Mouse (Mus musculus): Measurements from ENCODE around the gene Itga8.
A peak's percentile ranks its signal among the peaks of the same experiment; 100 is the strongest.

Gene Itga8

GRCm38 (mm10) chr2:12293458-12293857 is 8.3 kb downstream of the Itga8 start:
- peak; percentile 24 to 44 for DNase-seq

DNA sequence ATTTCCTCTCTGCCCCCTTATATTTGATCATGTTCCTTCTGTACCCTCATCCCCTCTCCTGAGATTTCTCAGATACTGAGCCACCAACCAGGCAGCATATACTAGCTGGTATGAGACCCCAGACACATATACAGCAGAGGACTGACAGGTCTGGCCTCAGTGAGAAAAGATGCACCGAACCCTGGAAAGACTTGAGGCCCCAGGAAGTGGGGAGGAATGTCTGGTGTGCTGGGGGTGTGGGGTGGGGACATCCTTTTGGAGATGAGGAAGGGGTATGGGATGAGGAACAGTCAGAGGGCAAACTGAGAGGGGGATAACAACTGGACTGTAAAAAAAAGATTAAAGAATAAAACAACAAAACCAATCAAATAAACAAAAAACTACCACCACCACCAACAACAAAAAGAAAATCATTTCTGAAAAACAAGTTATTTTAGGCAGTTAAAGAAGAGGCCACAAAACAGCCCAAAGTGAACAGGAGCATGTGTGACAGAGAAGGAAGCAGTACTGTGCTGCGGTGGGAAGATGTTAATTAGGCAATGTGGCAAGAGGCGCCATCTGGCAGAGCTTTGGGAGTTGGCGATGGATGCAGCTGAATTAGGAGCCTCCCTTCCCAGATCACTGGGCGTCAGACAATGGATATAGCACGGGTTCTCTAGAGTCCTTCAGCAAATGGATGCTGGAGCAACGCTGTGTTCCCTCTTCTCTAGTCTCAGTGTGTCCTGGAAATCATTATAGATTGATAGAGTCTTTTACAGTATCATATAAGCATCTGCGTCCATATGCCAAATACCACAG is 9.5 kb downstream of the Itga8 start:
- DNase-seq: peak in 1 of 2 experiments; percentile 12

DNA sequence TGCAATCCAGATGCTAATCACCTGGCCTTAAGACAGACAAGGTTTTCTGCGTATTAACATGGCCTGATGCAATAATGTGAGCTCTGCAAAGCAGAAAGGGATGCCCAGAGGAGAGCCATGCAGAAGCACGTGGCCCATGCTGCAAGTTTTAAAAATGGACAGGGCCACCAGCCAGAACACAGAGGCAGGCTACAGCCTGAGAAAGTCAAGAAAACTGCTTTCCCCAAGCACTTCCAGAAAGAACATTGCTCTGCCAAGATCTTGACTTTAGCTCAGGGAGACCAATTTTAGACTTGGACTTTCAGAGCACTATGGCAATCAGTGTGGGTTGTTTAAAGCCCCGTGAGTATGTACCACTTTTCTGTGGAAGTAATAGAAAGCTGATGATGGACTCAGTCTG is 11.5 kb downstream of the Itga8 start:
- DNase-seq: no peak

GRCm38 (mm10) chr2:12287831-12288230 is 13.9 kb downstream of the Itga8 start:
- no peak for DNase-seq

DNA sequence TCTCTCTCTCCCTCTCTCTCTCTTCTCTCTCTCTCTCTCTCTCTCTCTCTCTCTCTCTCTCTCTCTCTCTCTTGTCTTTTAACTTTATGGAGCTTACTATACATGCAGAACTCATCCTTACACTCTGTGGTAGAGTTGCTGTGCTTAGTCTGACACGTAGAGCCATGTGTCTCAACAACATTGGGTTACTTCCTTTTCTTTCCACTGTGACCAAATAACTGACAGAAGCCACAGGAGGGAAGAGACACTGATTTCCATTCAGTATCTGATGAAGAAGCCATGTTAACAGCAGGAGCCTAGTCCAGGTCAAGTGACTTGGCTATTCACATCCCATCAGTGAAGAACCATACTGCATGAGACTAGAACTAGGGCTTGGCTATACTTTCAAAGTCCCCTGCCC is 21.1 kb downstream of the Itga8 start:
- DNase-seq: no peak

DNA sequence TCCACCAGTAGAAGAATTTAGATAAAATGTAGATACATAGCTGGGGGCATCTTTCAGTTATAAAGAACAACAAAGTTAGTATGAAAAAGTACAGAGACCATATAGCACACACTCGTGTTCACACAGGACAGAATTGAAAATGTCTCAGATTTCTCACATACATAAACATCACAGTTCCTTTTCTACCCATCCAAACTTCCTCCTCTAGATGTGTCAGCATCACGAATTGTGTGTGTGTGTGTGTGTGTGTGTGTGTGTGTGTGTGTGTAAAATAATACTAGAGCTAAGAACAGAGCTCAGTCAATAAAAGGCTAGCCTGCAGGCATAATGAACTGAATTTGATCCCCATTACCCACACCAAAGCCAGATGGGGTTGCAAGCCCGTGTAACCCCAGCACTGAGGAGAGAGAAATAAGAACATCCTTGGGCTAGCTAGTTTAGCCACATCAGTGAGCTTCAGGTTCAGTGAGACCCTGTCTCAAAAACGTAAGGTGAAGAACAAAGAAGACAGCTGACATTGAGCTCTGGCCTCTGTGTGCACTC is 22.6 kb downstream of the Itga8 start:
- DNase-seq: no peak

DNA sequence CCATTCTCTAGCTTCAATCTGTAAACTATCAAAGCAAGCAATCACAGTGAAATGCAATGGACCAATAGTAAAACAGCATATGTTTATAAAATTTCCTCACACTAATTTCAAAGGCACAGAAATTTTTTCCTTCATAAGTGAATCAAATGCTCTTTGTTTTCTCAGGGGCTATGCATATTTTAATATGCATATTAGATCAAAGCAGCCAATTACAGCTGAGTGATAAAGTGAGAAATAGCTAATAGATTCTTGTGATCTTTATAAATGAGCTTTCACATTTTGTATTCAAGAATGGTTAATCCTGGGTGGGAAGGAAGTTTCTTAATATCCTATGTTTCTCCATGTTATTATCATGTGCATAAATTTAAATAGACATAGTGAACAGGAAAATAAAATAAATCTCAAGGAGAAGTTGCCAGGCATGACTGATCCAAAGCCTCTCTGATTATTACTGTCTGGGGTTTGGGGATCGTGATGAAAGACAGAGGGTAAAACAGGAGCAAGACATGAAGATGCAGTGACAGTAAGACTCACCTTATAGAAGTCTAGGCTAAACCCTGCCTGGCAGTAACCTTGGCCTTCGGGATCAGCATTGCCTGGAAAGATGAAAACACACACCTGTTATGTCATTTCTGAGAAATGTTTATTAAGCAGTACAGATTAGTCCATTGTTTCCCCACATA is 44.9 kb downstream of the Itga8 start:
- no peak for DNase-seq

DNA sequence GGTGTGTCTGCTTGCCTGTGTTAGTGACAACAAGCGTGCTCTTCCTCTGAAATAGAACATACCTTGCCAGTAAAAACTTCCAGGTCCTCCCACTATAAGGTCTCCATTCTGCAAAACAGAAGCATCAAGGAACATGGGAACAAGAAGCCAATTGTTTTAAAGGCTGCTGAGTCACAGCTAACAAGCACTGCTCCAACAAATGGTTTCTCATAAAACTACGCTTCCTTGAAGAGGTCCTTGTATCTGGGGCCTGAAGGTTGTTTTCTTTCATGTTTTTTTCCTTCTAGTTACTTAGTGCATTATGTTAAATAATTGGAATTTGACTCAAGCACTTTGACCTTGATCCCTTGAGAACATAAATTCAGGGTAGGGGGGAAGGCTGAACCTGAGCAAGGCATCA is 45.8 kb downstream of the Itga8 start:
- DNase-seq: no peak

GRCm38 (mm10) chr2:12235345-12235744 is 66.4 kb downstream of the Itga8 start:
- DNase-seq: no peak

DNA sequence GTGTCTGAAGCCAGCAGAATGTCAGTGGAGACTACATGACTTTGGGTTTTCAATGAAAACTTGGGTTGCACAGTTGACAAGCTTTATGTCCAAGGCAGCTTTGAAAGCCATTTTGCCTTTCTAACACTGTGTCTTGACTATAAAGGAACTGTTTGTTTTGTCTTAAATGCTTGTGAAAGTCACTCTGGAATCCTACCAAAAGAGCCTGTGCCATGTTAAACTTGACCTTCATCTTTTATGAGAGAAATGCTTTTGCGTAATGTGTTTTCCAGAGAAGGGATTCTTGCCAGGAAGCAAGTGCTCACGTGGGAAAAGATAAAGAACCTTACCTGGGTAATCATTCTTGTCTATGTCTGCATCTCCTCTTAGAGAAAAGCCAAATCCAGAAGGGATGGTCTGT is 72.0 kb downstream of the Itga8 start:
- DNase-seq: no peak

- DNase-seq: no peak
These were observed 73.4 kb downstream of the Itga8 start for GRCm38 (mm10) chr2:12228335-12228734.

DNA sequence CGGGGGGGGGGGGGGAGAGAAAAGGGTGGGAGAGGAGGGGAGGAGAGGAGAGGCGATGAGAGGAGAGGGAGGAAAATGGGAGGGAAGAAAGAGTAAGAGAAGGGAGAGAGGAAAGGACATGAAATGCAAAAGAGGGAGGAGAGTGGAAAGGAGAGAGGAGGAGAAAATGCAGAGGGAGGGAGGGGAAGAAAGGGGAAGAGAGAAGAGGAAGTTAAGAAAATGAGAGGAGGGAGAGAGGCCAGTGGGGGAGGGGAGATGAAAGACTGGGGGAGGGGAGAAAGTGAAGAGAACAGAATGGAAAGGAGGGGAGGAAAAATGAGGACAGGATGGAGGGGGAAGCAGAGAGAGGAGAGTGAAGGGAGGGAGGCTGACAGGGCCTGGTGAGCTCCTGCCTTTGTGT is 74.5 kb downstream of the Itga8 start:
- no peak for DNase-seq

- DNase-seq: no peak
These were observed 75.4 kb downstream of the Itga8 start for GRCm38 (mm10) chr2:12226367-12226766.

DNA sequence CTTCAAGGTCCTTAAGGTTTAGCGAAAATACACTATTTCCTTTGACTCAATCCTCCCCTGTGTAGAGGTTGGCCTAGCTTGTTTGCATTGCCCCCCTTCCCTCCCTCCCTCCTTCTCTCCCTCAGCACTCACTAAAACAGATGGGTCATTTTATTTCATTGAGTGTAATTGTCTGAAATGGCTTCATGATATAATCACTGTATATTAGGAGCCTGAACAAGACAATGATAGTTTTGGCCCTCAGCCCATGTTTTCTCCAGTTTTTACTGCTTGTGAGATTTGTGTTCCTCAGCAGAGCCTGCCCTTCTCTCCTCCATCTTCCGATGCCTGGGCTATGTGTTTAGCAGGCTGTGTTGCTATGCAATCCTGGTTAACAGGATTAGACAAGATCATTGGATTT is 80.1 kb downstream of the Itga8 start:
- DNase-seq: peak; percentile 52 to 66

GRCm38 (mm10) chr2:12213464-12213790 is 88.3 kb downstream of the Itga8 start:
- DNase-seq: no peak

DNA sequence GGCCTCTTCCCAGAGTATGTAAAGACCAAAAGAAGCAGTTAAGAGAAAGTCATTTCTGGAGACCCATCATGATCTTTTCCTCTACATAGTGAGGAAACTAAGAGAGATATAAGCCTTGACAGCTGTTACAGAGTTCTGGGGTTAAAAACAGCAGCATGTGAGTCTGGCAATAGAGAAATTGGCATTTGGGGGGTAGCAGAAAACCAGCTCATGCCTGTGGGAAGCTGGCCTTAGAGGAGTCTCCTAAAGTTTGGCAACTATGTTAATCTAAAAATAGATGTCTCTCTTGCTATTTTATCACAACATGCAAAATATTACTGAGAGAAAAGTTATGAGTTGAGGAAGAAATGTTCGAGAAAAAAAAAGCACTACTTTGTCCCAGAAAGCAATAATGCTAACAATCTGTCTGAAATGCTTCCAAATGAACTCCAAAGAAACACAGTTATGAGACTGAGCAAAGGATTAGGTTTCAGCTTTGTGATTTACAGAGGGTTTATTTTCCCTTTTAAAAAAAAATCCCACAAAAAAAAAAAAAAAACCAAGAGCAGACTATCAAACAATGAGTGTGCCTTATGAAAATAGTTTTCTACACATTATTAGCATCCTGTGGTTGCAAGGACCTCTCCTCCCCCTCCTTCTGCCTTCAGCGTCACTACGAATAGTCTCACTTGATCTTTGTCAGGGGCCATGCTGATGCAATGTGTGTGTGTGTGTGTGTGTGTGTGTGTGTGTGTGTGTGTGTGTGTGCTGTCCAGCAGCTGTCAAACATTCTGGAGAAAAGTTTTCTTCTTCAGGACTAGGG is 88.9 kb downstream of the Itga8 start:
- DNase-seq: peak; percentile 53 to 56

DNA sequence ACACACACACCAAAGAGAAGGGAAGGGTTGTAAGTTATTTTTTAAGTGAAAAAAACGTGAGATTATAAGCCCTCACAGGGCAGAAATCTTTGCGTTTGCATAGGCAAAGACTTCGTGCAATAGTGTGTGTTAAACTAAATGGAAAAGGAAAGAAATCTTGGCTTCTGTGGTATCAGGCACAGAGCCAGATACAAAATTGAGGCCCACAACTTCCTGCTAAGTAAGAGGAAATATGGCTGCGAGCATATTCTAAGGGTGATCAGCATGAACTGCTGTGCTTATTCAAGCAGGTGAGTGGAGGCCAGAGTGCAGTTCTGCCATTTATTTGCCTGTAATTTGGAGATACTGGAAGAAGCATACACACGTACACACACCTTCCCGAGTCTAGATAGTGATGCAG is 93.6 kb downstream of the Itga8 start:
- DNase-seq: no peak

DNA sequence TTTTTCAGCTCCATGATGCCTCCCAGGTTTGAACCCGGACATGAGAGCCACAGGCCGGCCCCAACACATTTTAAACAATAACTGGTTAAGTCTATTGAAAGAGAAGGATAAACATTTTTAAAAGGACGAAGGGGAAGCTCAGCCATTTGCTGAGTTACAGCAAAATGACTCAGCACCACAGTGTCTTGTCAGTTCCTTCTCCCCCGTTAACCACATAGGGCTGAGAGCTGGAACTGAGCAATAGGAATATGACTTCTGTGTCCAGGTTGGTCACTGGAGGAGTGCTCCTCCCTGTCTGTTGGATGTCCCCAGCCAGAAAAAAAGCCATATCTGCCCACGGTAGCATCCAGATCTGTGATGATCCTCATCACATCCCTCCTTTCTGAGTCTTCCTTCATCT is 95.4 kb downstream of the Itga8 start:
- DNase-seq: no peak

DNA sequence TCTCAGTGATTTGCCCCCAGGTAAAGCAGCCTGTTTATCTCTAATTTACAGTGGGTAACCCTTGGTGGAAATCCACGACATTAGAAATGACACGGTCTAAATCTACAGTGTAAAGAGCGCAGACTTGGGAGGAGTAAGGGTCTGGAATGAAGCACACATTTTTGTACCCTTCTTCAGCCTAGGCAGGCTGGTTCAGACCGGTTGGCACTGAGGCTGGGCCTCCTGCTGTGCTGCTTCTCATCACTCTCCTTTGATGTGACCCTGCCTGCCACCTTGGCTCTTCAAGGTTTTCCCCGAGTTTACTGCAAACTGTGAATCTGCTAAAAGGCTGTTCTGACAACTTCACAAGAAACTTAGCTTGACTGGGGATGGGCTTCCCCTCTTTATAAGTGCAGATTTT is 95.8 kb downstream of the Itga8 start:
- no peak for DNase-seq

GRCm38 (mm10) chr2:12203231-12203630 is 98.5 kb downstream of the Itga8 start:
- DNase-seq: no peak

- no peak for DNase-seq
These were observed 103.0 kb downstream of the Itga8 start for GRCm38 (mm10) chr2:12198699-12199098.

DNA sequence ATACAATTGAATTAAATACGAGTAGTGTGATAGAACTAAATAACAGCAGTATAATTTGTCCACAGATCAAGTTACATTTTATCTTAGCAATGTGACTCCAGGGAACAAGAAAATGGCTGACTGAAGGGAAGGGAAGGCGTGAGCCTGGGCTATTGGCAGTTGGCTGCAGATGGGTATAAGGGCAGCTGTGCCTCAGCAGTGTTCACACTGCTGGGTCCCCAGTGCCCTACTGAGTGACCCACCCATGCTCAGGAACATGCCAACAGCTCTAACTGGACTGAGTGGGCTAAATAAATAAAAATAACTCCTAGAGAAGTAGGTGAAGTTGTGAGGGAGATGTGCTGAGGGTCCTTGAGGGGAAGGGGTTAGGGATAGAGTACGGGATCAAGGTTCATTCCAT is 103.5 kb downstream of the Itga8 start:
- no peak for DNase-seq

DNA sequence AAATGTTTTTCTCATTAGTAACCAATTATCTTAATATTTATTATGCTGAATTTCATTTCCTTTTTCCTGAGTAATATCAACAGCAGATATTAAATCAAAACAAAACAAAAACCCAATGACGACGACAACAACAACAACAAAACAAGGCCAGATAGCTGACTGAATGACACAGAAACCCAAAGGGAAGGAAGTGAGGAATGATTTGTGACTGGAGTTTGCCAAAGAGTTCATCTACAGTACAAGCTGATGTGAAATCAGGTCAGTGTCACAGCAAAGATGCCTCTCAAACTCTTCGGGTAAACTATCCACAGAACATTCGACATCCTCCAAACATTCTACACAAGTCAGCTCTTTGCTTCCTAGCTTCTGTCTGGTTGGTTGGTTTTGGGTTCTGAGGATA is 104.0 kb downstream of the Itga8 start:
- DNase-seq: no peak

GRCm38 (mm10) chr2:12189026-12189425 is 112.7 kb downstream of the Itga8 start:
- no peak for DNase-seq
